Mouse (Mus musculus): ENCODE measurements around the gene Btla.

DNA sequence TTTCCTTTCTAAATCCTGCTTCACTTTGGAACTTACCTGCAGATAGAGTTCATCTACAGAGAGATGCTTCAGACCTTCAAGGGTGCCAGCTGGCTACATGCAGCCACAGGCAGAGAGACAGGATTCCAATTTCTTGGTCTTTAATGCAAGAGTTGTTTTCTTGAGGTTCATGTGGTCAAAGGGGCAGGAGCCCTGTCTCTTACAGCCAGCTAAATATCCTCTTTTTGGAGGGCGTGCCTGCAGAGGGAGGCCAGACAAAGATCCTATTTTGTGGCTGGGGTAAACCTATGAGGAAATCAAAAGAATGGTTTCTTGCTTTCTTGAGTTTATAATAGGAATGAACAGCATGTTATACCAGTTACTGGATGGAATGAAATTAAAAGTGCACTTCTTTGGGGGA lies 33.5 kb downstream of the Btla start:
- TF ChIP-seq CTCF (conservative IDR thresholded peaks at IDR 0.05; ENCODE audit: insufficient read depth, insufficient read length, low read depth, low read length), result no peak
- TF ChIP-seq POLR2A (IDR thresholded peaks at IDR 0.05; ENCODE audit: low read depth, low read length), result no peak
